Mouse (Mus musculus): ENCODE data around the gene Stk36.

The Stk36 gene

GRCm38 (mm10) chr1:74668371-74668770 lies 67.1 kb downstream of the Stk36 start:
- DNase-seq (ENCODE audit: low spot score in 2 of 2): no peak

GRCm38 (mm10) chr1:74672731-74673130 lies 71.5 kb downstream of the Stk36 start:
- DNase-seq (ENCODE audit: low spot score in 2 of 2): no peak

GRCm38 (mm10) chr1:74676863-74677262 lies 75.6 kb downstream of the Stk36 start:
- DNase-seq (ENCODE audit: low spot score in 2 of 2): no peak

GRCm38 (mm10) chr1:74677843-74678242 lies 76.6 kb downstream of the Stk36 start:
- DNase-seq (ENCODE audit: low spot score in 2 of 2): no peak

All from spleen, postnatal 36 days (tissue).